9 mouse cellular contexts compared by ENCODE assay signal in genomic region chrX:56489758-56490157, GRCm38 (mm10). TPM values are rescaled to one million over a fixed set of nuclear protein-coding genes. Genes with fewer than 3 reads are reported as not detected.
DNase-seq lines count a peak whose midpoint lies in the region; ATAC-seq and TF ChIP-seq lines count a peak whose summit lies in the region.
"Had no signal": no experiment of that assay in that cellular context is flagged by ENCODE, and none has a peak within 500 bp of the region (broad histone marks: within the 10 kb centered on the region; RNA-seq: fewer than 3 reads in every experiment).

No protein-coding gene starts in this region.

- TF ChIP-seq CTCF in lung, embryonic 14.5 days (IDR thresholded peaks at IDR 0.05; ENCODE audit: low read depth) = peak; percentile 75

- H3K4me1 ChIP-seq in forebrain, embryonic 10.5 days = no peaks in the 10 kb centered on the region
- no peaks in the 10 kb centered on the region for H3K4me1 ChIP-seq in forebrain, embryonic 15.5 days
- H3K4me1 ChIP-seq in lung, embryonic 14.5 days (ENCODE audit: insufficient read depth) = no peaks in the 10 kb centered on the region
- H3K4me1 ChIP-seq: liver, embryonic 15.5 days had no signal

- no peak overlapping the region for H3K4me2 ChIP-seq in forebrain, embryonic 15.5 days (replicated peaks)
- no peak overlapping the region for H3K4me2 ChIP-seq in lung, embryonic 14.5 days
- H3K4me2 ChIP-seq: liver, embryonic 15.5 days had no signal

- H3K9ac ChIP-seq in forebrain, embryonic 15.5 days (replicated peaks) = no peak overlapping the region
- H3K9ac ChIP-seq in lung, embryonic 14.5 days = no peak overlapping the region
- H3K9ac ChIP-seq: liver, embryonic 15.5 days had no signal

- peaks cover 13% of the 10 kb centered on the region for H3K36me3 ChIP-seq in forebrain, embryonic 10.5 days (replicated peaks)
- no peaks in the 10 kb centered on the region for H3K36me3 ChIP-seq in forebrain, embryonic 15.5 days
- peaks cover 7% of the 10 kb centered on the region; the same call in 1 of the 2 replicates for H3K36me3 ChIP-seq in lung, embryonic 14.5 days (ENCODE audit: insufficient read depth)

- H3K4me3 ChIP-seq in forebrain, embryonic 10.5 days = no peak overlapping the region
- H3K4me3 ChIP-seq in forebrain, embryonic 15.5 days = no peak overlapping the region
- no peak overlapping the region for H3K4me3 ChIP-seq in lung, embryonic 14.5 days (ENCODE audit: low read depth, low read length)
- H3K4me3 ChIP-seq: liver, embryonic 15.5 days had no signal

- H3K9me3 ChIP-seq in forebrain, embryonic 10.5 days = no peaks in the 10 kb centered on the region
- no peaks in the 10 kb centered on the region for H3K9me3 ChIP-seq in forebrain, embryonic 15.5 days
- no peaks in the 10 kb centered on the region for H3K9me3 ChIP-seq in lung, embryonic 14.5 days (ENCODE audit: low read depth, low read length)
- H3K9me3 ChIP-seq: liver, embryonic 15.5 days had no signal

- no peak overlapping the region for H3K27ac ChIP-seq in forebrain, embryonic 10.5 days
- no peak overlapping the region for H3K27ac ChIP-seq in forebrain, embryonic 15.5 days (replicated peaks)
- H3K27ac ChIP-seq in lung, embryonic 14.5 days (ENCODE audit: low read depth) = no peak overlapping the region
- H3K27ac ChIP-seq: liver, embryonic 15.5 days had no signal

- peak; percentile 43 for DNase-seq in forebrain, embryonic 10.5 days (ENCODE audit: extremely low spot score, low spot score)
- peak; percentile 83 for DNase-seq in CD4-positive, CD25-positive, alpha-beta regulatory T cell, adult 2 months (ENCODE audit: low read depth, low spot score)
- DNase-seq in brain, adult 2 months (ENCODE audit: low read depth, low spot score) = peak; percentile 86
- peak; percentile 75 for DNase-seq in forelimb bud, embryonic 11.5 days (ENCODE audit: low read depth, low spot score)
- DNase-seq in layer of hippocampus, adult 11-12 months (ENCODE audit: low spot score) = peak; percentile 77
- peak; percentile 89 for DNase-seq in lung, embryonic 14.5 days
- DNase-seq in skeletal muscle tissue, adult 2 months (ENCODE audit: low read depth, low spot score) = peak; percentile 68

- ATAC-seq in forebrain, embryonic 15.5 days (replicated peaks) = no peak
- no peak for ATAC-seq in lung, embryonic 14.5 days (ENCODE audit: insufficient read depth)

- H3K27me3 ChIP-seq in forebrain, embryonic 10.5 days (ENCODE audit: poor library complexity, severe bottlenecking) = no peaks in the 10 kb centered on the region
- no peaks in the 10 kb centered on the region for H3K27me3 ChIP-seq in forebrain, embryonic 15.5 days
- no peaks in the 10 kb centered on the region for H3K27me3 ChIP-seq in lung, embryonic 14.5 days (ENCODE audit: insufficient read depth, low read length)
- H3K27me3 ChIP-seq: liver, embryonic 15.5 days had no signal

- WGBS in forebrain, embryonic 10.5 days = 21% methylated on average over 1 of the region's 1 CpGs
- WGBS in forebrain, embryonic 15.5 days = 26% methylated on average over 1 of the region's 1 CpGs
- 12% methylated on average over 1 of the region's 1 CpGs for WGBS in lung, embryonic 14.5 days

RNA-seq across cellular contexts. Expression of gene Gm10477, which starts 34.8 kb away (rescaled TPM):
- not detected in 2 replicates for polyA plus RNA-seq in forebrain, embryonic 10.5 days (2016; fragmentation: Nextera tagmentation; extraction: Ambion mirVana)
- not detected in 2 replicates for polyA plus RNA-seq in forebrain, embryonic 15.5 days (2015; fragmentation: Nextera tagmentation; extraction: Ambion mirVana)
- not detected in 2 replicates for polyA plus RNA-seq in lung, embryonic 14.5 days (2014; fragmentation: Nextera tagmentation; extraction: Ambion mirVana)
- polyA plus RNA-seq: liver, embryonic 15.5 days had no signal

RNA-seq across cellular contexts. Expression of gene Ints6l, which starts 35.1 kb away (rescaled TPM):
- polyA plus RNA-seq in forebrain, embryonic 10.5 days (2016; fragmentation: Nextera tagmentation; extraction: Ambion mirVana) = 21.2 and 24.1 TPM in 2 replicates
- 14.1 and 15.2 TPM in 2 replicates for polyA plus RNA-seq in forebrain, embryonic 15.5 days (2015; fragmentation: Nextera tagmentation; extraction: Ambion mirVana)
- 27.8 and 29.9 TPM in 2 replicates for polyA plus RNA-seq in lung, embryonic 14.5 days (2014; fragmentation: Nextera tagmentation; extraction: Ambion mirVana)

RNA-seq across cellular contexts. Expression of gene Gm2174, which starts 42.0 kb away (rescaled TPM):
- 1.4 and 1.5 TPM in 2 replicates for polyA plus RNA-seq in forebrain, embryonic 10.5 days (2016; fragmentation: Nextera tagmentation; extraction: Ambion mirVana)
- polyA plus RNA-seq in forebrain, embryonic 15.5 days (2015; fragmentation: Nextera tagmentation; extraction: Ambion mirVana) = 1.2 TPM in 1 of 2 replicates, not detected in the other
- polyA plus RNA-seq in lung, embryonic 14.5 days (2014; fragmentation: Nextera tagmentation; extraction: Ambion mirVana) = 2.2 and 4.5 TPM in 2 replicates

RNA-seq across cellular contexts. Expression of gene Gm648, which starts 59.6 kb away (rescaled TPM):
- polyA plus RNA-seq in forebrain, embryonic 10.5 days (2016; fragmentation: Nextera tagmentation; extraction: Ambion mirVana) = not detected in 2 replicates
- not detected in 2 replicates for polyA plus RNA-seq in forebrain, embryonic 15.5 days (2015; fragmentation: Nextera tagmentation; extraction: Ambion mirVana)
- polyA plus RNA-seq in lung, embryonic 14.5 days (2014; fragmentation: Nextera tagmentation; extraction: Ambion mirVana) = not detected in 2 replicates
- polyA plus RNA-seq: liver, embryonic 15.5 days had no signal
